Mouse (Mus musculus) spleen, postnatal 36 days (tissue): ENCODE data around the gene Kmt2d.

Source experiments
- DNase-seq, 2 experiments: peaks; one replicate each; pipeline ENCODE4 v3.0.0; 2022; ENCODE audit warnings: low spot score in 2 of 2, mixed read lengths in 1 of 2

Kmt2d gene

DNA sequence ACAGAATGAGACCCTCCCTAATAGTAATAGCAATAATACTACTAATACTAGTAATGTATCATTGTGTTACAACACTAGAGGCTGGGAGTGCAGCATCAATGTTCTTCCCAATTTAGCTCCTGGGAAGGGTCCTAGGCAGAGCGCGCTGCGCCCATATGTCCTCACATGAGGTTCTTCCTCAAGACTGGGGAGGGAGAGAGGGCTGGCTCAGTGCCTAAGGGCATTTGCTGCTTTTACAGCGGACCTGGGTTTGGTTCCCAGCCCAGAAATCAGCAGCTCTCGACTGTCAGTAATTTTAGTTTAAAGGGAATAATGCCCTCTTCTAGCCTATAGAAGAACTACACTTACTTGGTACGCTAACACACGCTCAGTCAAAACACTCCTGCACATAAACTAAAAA is 16.5 kb upstream of the Kmt2d start:
- no peak for DNase-seq

DNA sequence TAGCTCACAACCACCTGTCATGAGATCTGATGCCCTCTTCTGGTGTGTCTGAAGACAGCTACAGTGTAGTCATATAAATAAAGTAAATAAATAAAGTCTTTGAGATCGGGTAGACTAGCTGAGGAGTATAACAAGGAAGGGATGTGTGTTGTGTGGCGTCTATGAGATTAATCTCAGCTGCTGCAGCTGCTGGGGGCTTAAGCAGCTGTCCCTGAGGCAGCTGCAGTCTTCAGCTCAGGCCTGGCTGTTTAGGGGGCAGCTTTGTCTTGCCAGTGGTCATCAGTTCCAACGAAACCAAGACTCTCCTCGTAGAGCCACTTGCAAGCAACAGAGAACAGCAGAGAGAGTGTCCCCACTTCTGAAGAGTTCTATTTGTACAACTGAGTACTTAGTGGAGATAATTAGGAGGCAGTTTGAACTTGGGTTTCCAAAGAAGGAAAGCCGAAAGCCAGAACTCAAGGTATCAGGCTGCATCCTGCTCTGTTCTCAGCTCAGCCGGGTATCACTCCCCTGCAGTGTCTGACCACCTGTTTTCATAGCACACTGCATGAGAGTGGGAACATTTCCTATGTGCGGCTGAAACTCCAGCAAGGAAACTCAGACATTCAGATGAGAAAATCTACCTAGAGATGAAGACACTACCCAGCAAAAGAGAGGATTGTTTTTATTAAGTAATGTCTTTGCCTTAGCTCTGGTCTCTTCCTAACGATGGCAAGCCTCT is 15.8 kb upstream of the Kmt2d start:
- no peak for DNase-seq

DNA sequence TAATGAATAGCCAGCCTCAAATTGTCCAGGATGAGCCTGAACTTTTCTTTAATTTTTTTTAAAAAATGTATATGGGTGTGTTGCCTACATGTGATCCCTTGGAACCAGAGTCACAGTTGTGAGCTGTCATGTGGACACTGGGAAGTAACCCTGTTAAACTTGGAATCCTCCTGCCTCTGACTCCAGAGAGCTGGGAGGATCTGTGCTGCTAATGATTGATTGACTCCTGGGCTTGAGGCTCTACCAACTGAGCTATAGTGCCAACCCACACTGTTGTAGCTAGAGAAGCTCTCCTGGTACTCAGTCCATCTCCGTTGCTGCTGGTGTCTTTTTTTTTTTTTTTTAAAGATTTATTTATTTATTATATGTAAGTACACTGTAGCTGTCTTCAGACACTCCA is 13.1 kb upstream of the Kmt2d start:
- no peak for DNase-seq

DNA sequence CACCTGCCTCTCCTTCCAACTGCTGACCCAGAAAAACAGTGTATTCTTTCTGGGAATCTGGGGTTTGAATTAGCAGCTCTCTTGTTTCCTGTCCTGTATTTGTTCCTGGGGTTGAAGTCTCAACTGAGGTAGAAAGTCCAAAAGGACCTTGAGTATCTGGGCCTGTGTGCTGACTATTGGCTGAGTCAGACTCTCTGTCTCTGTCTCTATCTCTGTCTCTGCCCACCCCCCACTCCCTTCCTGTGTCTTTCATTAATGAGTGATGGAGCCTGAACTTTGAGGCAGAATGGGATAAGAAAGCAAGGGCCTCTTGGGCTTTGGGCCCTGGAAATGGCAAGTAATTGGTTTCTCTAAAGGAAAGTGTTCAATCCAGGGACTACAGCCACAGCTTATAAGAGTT is 12.7 kb upstream of the Kmt2d start:
- DNase-seq, result no peak

GRCm38 (mm10) chr15:98881656-98882008 is 10.6 kb upstream of the Kmt2d start:
- no peak for DNase-seq

DNA sequence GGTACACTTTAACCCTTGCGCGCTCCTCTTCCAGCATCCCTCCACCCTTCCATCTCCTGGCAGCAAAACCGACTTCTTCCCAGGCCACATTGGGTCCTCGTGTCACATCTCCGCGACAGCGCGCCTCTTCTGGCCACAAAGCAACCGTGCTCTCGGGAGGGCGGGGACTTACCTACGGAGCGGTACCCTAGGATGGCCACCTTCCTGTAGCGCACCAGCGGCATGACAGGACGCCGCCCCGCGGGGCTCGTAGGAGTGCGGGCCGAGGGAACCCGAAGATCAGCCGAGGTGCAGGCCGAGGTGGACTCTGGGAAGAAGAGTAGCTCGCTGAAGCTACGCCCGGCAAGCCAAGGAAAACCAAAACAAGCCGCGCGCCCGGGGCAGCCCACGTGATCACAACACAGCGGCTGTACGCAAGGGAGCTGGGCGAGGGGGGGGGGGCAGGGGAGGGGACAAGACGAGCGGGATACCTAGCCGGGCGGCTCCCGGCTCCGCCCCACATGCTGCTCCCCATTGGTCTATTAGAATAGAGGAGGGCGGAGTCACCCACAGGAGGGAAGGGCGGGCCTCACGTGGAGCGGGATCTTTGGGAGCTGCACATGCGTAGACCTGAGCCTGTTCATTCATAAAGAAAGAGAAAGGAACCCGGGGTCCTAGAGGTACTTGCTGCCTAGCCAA is 10.1 kb upstream of the Kmt2d start:
- peak; percentile 93 to 96 for DNase-seq

DNA sequence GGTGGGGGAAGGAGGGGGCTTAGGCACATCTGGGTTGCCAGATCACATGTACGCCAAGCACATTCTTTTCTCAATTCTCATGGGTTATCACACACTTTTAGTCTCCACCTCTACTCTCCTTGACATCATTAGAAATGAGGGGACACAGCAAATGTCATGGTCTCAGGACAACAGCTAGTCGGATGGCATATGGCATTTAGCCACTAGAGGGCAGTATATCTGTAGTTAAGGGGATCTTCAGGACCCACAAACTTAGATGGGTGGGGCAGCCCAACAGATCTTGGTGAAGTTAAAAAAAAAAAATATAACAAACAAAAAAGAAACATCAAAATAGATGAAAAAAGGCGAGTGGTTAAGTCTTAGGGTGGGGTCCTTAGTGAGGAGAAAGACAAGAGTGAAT is 6.3 kb upstream of the Kmt2d start:
- DNase-seq, result peak; percentile 68 to 80

- peak; percentile 86 to 90 for DNase-seq
These were observed 1.2 kb upstream of the Kmt2d start for GRCm38 (mm10) chr15:98871916-98872888.

GRCm38 (mm10) chr15:98870179-98871069 is 580 bp downstream of the Kmt2d start:
- DNase-seq, result no peak

GRCm38 (mm10) chr15:98869342-98870178 is 1.4 kb downstream of the Kmt2d start:
- no peak for DNase-seq

GRCm38 (mm10) chr15:98868346-98869063 is 2.5 kb downstream of the Kmt2d start:
- DNase-seq, result no peak

DNA sequence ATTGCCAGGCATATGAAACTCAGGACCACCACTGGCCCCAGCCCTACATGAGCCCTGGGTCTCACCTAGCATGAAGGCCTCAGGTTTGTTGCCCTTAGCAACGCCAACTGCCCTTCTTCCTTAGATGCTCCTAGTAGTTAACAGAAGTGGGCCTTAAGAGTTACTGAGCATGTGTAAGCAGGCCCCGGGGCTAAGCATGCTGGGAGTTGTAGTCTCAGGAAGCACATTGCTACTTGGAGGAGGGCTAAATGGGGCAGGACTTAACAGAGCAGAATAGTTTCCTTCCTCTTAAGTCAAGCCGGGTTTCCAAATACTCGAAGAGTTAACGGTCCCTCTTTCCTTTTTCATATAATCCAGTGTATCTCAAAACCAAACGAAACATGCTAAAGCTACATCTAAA is 3.7 kb downstream of the Kmt2d start:
- DNase-seq, result peak; percentile 85

GRCm38 (mm10) chr15:98866501-98866900 is 4.5 kb downstream of the Kmt2d start:
- DNase-seq, result no peak

GRCm38 (mm10) chr15:98865771-98866170 is 5.2 kb downstream of the Kmt2d start:
- no peak for DNase-seq

GRCm38 (mm10) chr15:98864951-98865350 is 6.1 kb downstream of the Kmt2d start:
- DNase-seq, result no peak

DNA sequence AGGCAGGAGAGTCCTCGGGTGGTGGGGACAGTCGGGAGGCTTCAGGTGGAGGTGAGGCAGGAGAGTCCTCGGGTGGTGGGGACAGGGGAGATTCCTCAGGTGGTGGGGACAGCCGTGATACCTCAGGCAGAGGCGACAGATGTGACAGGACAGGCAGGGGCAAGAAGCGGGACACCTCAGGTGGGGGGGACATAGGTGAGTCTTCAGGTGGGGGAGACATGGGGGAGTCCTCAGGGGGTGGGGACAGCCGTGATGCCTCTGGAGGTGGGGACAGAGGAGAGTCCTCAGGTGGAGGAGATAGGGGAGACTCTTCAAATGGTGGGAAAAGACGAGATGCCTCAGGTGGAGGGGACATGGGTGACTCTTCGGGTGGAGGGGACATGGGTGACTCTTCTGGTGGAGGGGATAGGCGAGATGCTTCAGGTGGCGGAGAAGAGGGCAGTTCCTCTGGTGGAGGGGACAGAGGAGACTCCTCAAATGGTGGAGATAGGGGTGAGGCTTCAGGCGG is 7.5 kb downstream of the Kmt2d start:
- no peak for DNase-seq

DNA sequence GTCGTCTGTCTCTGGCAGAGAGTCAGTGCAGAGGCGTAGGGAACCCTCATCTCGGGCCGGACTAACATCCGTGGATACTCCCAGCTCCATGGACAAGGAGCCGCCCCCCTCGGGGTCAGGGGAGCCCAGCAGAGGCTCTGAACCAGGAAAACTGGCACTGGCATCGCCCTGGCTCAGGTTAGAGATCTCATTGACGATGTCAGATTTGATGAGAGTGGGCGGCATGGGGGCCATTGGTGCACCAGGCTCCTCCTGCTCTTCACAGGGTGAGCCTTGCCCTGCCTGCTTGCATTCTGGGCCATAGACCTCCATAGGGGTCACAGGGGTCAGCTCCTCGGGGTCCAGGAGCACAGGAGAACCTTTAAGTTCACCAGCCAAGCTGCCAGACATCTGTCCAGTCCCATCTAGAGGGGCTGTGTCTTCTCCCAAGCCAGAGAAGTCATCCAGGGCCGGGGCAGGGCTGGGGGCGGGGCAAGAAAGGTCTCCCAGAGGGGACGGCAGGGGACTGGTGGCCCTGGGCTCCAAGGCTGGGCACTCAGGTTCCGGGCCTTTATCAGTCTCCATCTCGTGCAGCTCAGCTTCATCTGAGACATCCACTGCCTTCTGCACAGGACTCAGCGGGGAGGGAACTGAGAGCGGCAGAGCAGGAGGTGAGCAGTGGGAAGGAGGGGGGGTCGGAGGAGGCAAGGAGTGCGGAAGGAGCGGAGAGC is 9.1 kb downstream of the Kmt2d start:
- no peak for DNase-seq

GRCm38 (mm10) chr15:98860921-98861320 is 10.1 kb downstream of the Kmt2d start:
- DNase-seq, result no peak
